Mouse (Mus musculus): ENCODE measurements at regions not wholly inside any gene's neighbourhood (a gene's known extent, or its start where the extent isn't known, plus 50 kb on each side); places are given as distances from the start of the nearest gene placed in this dataset.

GRCm38 (mm10) chr3:149508671-149509070, 518.3 kb upstream of the Adgrl2 start:
- TF ChIP-seq CTCF (IDR thresholded peaks at IDR 0.05; ENCODE audit: extremely low read depth, insufficient read length, insufficient replicate concordance, low read depth, low read length) (no peak), POLR2A (IDR thresholded peaks at IDR 0.05; ENCODE audit: low read depth, low read length) (no peak)
